Mouse (Mus musculus) limb, embryonic 15.5 days (tissue): ENCODE measurements around the gene Fbxl17. TPM values are rescaled to one million over a fixed set of nuclear protein-coding genes. Genes with fewer than 3 reads are reported as not detected.

Experiments used
- ATAC-seq: fragments of 200-750 bp; cut with Nextera tagmentation; 2 replicates; pipeline ENCODE4 v1.8.0; 2017; ENCODE audit warnings: low read depth, moderate TSS enrichment; ENCODE audit not compliant: insufficient number of reproducible peaks, low FRiP score, low TSS enrichment
- H3K27ac ChIP-seq: fragments of 300-500 bp; sonication (generic); 2 replicates; pipeline ENCODE4 v1.5.1; 2015; ENCODE audit warnings: moderate library complexity, mild to moderate bottlenecking, inconsistent platforms
- H3K27me3 ChIP-seq: fragments of 300-500 bp; sonication (generic); 2 replicates; pipeline ENCODE4 v1.6.1; 2015; ENCODE audit warnings: inconsistent platforms
- H3K36me3 ChIP-seq: fragments of 300-500 bp; sonication (generic); 2 replicates; pipeline ENCODE4 v1.6.1; 2015; ENCODE audit warnings: inconsistent platforms
- H3K4me1 ChIP-seq: fragments of 300-500 bp; sonication (generic); 2 replicates; pipeline ENCODE4 v1.6.1; 2015; ENCODE audit warnings: inconsistent platforms
- H3K4me2 ChIP-seq: fragments of 300-500 bp; sonication (generic); 2 replicates; pipeline ENCODE4 v1.6.1; 2015; ENCODE audit warnings: mild to moderate bottlenecking, inconsistent platforms
- H3K4me3 ChIP-seq: fragments of 300-500 bp; sonication (generic); 2 replicates; pipeline ENCODE4 v1.5.1; 2015; ENCODE audit warnings: mild to moderate bottlenecking, inconsistent platforms
- H3K9ac ChIP-seq: fragments of 300-500 bp; sonication (generic); 2 replicates; pipeline ENCODE4 v1.6.1; 2015; ENCODE audit warnings: inconsistent platforms
- H3K9me3 ChIP-seq: fragments of 300-500 bp; sonication (generic); 2 replicates; pipeline ENCODE4 v1.6.1; 2016; ENCODE audit warnings: inconsistent platforms
- WGBS: fragments of 180-500 bp; shearing (Covaris S2); methylation state at CpG from one replicate; pipeline ENCODE4 v1.1.7; 2015; 5-methylcytosine and 5-hydroxymethylcytosine counted together
- polyA plus RNA-seq: library from polyadenylated mRNA; unstranded; fragments of >200 nt; fragmentation: Nextera tagmentation; extraction: Ambion mirVana; gene quantifications from 2 replicates; pipeline ENCODE4 v1.2.1, GENCODE M21; 2015

The Fbxl17 gene
- polyA plus RNA-seq, result 6.4 and 7.8 TPM in 2 replicates

DNA sequence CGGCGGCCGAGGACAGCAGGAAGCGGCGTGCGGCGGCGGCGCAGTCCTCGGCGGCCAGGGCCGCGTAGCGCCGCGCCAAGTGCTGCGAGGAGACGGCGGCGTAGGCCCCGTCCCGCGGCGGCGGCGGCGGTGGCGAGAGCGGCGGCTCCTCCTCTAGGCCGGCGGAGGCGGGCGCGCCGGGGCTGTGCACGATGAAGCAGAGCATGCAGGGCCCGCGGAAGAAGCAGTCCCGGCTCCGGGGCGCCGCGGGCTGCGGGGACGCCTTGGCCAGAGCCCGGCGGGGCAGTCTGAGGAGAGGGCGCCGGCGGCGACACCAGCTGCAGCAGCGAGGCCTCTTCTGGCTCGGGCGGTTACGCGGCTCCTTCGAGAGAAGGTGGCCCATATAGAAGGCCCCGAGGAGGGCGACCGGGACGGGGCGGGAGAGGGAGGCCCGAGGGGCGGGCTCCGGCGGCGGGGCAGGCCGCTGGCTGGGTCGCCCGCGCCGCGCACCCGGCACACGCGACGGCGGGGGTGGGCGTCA lies at the start of gene Fbxl17:
Fbxl17 (minus strand) TSS at position 382 of the 520 bp plus-strand sequence.
- no peaks in the 10 kb centered on the region for H3K36me3 ChIP-seq
- H3K4me1 ChIP-seq, result peaks cover 28% of the 10 kb centered on the region
- H3K9me3 ChIP-seq, result no peaks in the 10 kb centered on the region
- peak within 1 kb of the TSS; percentile 92 for H3K4me3 ChIP-seq
- H3K27ac ChIP-seq, result peak within 1 kb of the TSS; percentile 98
- peak within 1 kb of the TSS; percentile 99 for H3K9ac ChIP-seq
- peak; percentile 41 for ATAC-seq
- H3K4me2 ChIP-seq, result peak within 1 kb of the TSS; percentile 64
- H3K27me3 ChIP-seq, result no peaks in the 10 kb centered on the region
- under 1% methylated on average over 65 of the region's 80 CpGs for WGBS

DNA sequence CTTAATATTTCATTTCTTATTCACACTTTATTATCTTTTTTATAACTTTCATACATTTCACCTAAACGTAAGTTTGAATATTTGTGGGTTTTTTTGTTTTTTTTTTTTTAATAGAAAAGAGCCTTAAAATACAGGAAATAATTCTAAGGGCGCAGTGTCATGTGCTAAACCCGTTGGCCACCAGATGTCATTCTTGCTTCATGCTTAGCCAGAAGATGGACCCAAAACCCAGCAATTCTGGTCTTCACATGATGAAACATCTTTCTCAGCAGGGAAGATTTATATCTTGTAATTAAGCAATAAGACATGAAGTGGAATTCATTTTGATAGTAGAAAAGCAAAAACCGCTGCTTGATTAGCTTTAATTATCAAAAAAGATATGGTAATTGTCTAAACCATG lies 47.6 kb upstream of the Fbxl17 start:
- Histone ChIP-seq H3K27me3 (no peaks in the 10 kb centered on the region), H3K4me1 (no peaks in the 10 kb centered on the region), H3K4me3 (no peak overlapping the region), H3K4me2 (no peak overlapping the region), H3K27ac (no peak overlapping the region), H3K9ac (no peak overlapping the region), H3K9me3 (no peaks in the 10 kb centered on the region), H3K36me3 (no peaks in the 10 kb centered on the region)
- no peak for ATAC-seq
- WGBS, result 83% methylated on average over 4 of the region's 4 CpGs

DNA sequence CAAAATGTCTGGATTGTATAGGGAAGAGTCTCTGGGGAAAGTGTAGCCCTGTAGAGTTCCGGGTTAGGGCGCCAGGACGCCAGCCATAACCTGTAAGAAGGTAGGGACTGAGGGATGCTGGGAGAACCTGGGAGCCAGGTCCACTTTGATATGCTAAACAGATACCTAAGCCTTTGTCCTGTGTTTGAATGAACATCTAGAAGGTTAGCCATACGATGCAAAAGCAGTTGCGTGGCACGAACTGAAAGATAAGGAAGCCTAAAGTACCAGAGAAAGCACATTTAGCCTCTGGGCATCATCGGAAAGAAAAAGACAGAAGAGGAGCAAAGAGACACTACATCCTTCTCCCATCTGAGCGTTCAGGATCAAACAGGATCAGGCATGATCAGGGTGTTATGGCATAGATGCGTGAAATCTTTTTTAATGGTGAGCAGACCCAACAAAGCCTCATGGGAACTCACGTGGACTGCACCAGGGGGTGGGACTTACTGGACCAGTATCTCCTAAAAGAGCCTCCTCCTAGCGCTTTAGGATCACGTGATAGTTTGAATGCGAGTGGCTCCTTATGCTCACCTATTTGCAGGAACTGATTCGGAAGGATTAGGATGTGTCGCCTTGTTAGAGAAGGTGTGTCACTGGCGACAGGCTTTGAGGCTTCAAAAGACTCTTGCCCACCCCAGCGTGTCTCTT lies 34.9 kb upstream of the Fbxl17 start:
- Histone ChIP-seq H3K36me3 (no peaks in the 10 kb centered on the region), H3K4me1 (no peaks in the 10 kb centered on the region), H3K9ac (no peak overlapping the region), H3K27me3 (no peaks in the 10 kb centered on the region), H3K4me2 (no peak overlapping the region), H3K4me3 (no peak overlapping the region), H3K9me3 (no peaks in the 10 kb centered on the region), H3K27ac (no peak overlapping the region)
- 88% methylated on average over 17 of the region's 17 CpGs for WGBS
- no peak for ATAC-seq

DNA sequence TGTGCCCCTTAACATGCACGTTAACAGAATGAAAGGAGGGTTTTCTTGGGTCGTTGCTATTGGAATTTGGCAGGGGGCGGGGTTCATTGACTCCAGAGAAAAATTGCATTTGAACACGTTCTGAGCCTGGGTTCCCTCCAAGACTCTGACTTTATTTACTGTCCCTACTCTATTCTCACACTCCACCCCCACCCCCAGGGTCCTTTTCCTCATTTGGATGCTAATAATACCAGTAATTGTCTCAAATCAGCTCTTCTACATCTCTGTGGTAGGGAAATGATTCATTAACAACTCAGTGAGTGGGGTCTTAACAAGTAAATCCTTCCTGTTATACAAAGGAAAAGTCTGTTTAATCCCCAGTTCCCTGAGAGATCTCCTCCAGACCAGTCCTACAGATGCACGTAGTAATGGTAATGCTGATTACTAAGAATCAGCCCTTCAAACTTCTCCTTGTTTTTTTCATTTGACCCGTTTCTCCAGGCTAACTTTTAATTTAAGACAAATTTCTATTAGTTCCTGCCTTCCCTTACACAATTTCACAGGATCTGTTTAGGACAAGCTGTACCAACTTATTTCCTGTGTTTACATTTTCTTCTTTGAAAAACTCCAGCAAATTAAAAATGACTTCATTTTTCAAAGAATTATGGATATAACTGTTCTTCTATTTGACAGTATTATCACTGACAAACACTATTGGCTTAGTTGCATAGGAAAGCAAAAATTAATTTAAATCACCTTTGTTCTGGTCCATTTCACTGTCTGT lies 33.4 kb upstream of the Fbxl17 start:
- no peak overlapping the region for H3K4me2 ChIP-seq
- 24% methylated on average over 6 of the region's 6 CpGs for WGBS
- H3K27ac ChIP-seq, result no peak overlapping the region
- H3K9ac ChIP-seq, result no peak overlapping the region
- H3K9me3 ChIP-seq, result no peaks in the 10 kb centered on the region
- H3K4me1 ChIP-seq, result no peaks in the 10 kb centered on the region
- H3K36me3 ChIP-seq, result no peaks in the 10 kb centered on the region
- no peak for ATAC-seq
- no peak overlapping the region for H3K4me3 ChIP-seq
- no peaks in the 10 kb centered on the region for H3K27me3 ChIP-seq

DNA sequence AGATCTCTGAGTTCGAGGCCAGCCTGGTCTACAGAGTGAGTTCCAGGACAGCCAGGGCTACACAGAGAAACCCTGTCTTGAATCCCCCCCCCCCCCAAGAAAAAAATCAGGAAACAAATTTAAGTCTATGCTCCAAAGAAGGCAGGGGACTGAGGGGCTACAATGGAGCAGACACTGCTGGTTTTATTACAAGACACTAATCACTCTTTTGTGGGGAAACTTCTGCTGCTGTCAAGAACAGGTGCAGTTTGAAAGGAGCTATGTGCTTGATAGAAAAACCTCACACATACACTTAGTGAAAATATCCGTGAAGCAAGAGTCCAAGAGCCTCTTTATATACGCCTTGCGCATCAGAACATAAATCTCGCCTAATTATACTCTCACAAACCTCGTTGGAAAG lies 29.7 kb upstream of the Fbxl17 start:
- no peaks in the 10 kb centered on the region for H3K4me1 ChIP-seq
- H3K9ac ChIP-seq, result no peak overlapping the region
- H3K36me3 ChIP-seq, result no peaks in the 10 kb centered on the region
- no peaks in the 10 kb centered on the region for H3K9me3 ChIP-seq
- H3K4me2 ChIP-seq, result no peak overlapping the region
- no peaks in the 10 kb centered on the region for H3K27me3 ChIP-seq
- H3K4me3 ChIP-seq, result no peak overlapping the region
- WGBS, result 72% methylated on average over 6 of the region's 6 CpGs
- ATAC-seq, result no peak
- no peak overlapping the region for H3K27ac ChIP-seq

DNA sequence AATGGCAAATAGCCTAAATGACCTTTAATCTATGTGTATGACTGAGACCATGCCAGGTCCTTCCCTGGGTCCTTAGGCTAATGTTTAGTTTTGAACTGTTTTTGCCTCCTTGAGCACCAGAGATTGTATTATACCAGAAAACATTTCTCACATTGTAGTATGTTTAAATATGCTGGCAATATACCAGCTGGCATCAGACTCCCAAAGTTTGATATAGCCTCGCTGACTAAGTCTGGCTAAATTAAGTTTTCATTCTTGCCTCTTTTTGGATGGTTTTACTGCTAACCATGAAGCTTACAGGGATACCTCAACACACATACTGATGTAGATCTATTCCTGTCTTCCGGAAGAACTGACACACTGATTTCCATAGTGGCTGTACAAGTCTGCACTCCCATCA lies 20.9 kb upstream of the Fbxl17 start:
- Histone ChIP-seq H3K4me3 (no peak overlapping the region), H3K9me3 (no peaks in the 10 kb centered on the region), H3K9ac (no peak overlapping the region), H3K4me1 (no peaks in the 10 kb centered on the region), H3K4me2 (no peak overlapping the region), H3K27me3 (no peaks in the 10 kb centered on the region), H3K36me3 (no peaks in the 10 kb centered on the region), H3K27ac (no peak overlapping the region)
- ATAC-seq, result no peak
- WGBS, result 77% methylated on average over 2 of the region's 2 CpGs

DNA sequence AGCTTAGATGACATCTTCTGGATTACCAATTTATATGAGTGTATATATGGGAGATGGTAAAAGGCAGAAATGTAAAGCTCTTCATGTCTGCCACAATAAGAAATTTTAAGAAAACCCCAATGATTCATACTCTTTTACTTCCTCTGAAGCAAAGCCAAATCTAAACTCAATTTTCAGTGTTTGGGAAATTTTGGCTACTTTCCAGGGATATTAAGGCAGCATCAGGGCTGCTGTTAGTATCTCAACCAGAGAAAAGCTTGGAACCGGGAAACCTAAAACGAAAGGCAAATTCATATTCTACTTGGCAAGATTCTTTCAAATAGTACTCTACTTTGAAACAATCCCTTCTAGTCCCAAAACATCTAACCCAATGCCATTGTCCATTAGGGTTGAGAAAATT lies 10.6 kb upstream of the Fbxl17 start:
- no peaks in the 10 kb centered on the region for H3K4me1 ChIP-seq
- no peak for ATAC-seq
- no peaks in the 10 kb centered on the region for H3K9me3 ChIP-seq
- no peak overlapping the region for H3K9ac ChIP-seq
- 78% methylated on average over 2 of the region's 2 CpGs for WGBS
- no peaks in the 10 kb centered on the region for H3K27me3 ChIP-seq
- no peaks in the 10 kb centered on the region for H3K36me3 ChIP-seq
- H3K4me3 ChIP-seq, result no peak overlapping the region
- H3K27ac ChIP-seq, result no peak overlapping the region
- H3K4me2 ChIP-seq, result no peak overlapping the region

DNA sequence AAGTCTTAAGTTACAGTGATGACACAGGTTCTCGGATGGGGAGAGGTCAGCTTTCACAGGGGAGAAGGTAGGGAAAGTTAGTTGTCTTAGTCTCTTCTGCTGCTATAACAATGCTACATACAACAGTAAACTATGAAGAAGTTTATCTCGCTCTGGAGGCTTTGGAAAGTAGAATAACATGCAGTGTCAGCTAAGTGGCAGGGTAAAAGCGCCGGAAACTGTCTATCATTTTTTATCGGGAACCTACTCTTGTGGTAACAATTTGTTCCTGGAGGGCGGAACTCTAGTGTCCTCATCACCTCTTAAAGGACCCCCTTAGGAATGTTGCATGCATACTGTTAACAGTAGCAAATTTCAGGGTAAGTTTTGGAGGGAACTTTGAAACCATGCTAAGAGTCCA lies 1.3 kb upstream of the Fbxl17 start:
- H3K9me3 ChIP-seq, result no peaks in the 10 kb centered on the region
- no peak overlapping the region for H3K4me2 ChIP-seq
- H3K27me3 ChIP-seq, result no peaks in the 10 kb centered on the region
- no peak overlapping the region for H3K9ac ChIP-seq
- peak overlapping the region; percentile 98; the same call in 1 of the 2 replicates for H3K27ac ChIP-seq
- 88% methylated on average over 6 of the region's 6 CpGs for WGBS
- ATAC-seq, result no peak
- H3K36me3 ChIP-seq, result no peaks in the 10 kb centered on the region
- peaks cover 25% of the 10 kb centered on the region for H3K4me1 ChIP-seq
- peak overlapping the region; percentile 92 for H3K4me3 ChIP-seq

DNA sequence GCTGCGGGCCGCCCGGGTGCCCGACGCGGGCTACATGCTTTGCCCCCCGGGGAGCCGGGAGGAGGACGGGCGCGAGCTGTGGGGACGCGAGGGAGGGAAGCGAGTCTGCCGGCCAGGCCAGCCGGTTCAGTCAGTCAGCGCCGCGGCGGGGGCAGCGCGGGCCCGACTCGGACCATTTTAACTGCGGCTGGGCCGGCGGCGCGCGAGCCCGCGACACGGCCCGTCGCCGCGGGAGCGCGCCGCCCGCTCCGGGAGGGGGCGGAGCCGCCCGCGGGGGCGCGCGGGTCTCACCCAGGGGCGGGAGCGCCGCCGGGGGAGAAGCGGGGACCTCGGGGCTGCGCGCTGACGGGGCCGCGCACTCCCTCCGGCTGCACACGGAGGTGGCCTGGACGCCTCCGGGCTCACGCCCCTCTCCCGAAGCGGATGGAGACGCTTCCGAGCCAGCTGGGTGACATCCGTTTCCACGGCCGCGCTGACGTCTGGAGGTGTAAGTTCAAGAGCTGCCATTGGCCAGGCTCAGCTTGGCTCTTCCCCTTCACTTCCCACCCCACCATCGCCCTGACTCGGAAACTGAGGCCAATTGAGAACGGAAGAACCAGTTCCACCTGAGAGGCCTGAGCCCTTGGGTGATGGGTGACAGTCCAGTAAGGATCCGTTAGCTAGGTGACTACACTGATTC lies 478 bp upstream of the Fbxl17 start:
- Histone ChIP-seq H3K27me3 (no peaks in the 10 kb centered on the region), H3K4me1 (peaks cover 28% of the 10 kb centered on the region), H3K4me2 (peak overlapping the region; percentile 64), H3K9me3 (no peaks in the 10 kb centered on the region), H3K36me3 (no peaks in the 10 kb centered on the region), H3K9ac (peak overlapping the region; percentile 99), H3K27ac (peak overlapping the region; percentile 98), H3K4me3 (peak overlapping the region; percentile 92)
- under 1% methylated on average over 67 of the region's 78 CpGs for WGBS
- peak; percentile 70 for ATAC-seq

DNA sequence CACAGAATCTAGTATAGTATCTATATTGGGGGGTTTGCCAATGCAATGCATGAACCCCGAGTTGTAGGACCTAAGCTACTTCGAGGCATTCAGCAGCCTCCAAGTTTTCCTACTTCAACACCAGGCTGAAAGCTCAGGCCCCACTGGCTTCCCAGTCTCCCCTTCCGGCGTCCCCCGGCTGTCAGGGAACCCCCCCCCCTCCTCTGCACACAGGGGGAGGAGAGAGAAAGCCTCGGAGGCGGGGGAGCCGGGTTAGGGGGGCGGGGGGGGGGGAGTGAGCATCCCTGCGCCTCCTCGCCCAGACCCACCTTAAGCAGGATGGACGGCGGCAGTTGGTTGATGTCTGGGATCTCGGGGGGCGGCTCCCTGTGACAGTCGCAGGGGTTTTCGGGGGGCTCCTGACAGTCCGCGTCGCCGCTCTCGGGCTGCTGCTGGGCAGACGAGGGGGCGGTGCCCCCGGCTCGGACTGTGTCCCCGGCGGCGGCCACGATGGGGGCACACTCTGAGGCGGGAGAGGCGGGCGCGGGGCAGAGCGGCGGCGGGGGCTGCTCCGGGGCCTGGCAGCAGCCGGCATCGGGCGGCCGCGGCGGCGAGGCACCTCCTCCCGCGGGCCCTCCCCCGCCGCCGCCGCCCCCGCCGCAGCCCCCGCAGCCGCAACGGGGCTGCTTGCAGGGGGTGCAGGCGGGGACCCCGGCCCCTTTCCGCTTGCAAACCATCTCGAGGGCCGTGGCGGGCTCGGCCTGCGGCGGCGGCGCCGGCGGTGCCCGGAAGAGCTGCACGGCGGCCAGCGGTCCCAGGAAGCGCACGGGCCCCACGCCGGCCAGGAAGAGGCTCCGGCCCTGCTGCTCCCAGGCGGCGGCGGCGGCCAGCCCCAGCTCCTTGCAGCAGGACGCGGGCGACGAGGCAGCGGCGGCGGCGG lies 841 bp downstream of the Fbxl17 start:
- Histone ChIP-seq H3K4me1 (peaks cover 33% of the 10 kb centered on the region), H3K36me3 (no peaks in the 10 kb centered on the region), H3K27ac (peak overlapping the region; percentile 98), H3K4me2 (peak overlapping the region; percentile 64), H3K27me3 (no peaks in the 10 kb centered on the region), H3K9ac (peak overlapping the region; percentile 99), H3K9me3 (no peaks in the 10 kb centered on the region), H3K4me3 (peak overlapping the region; percentile 92)
- ATAC-seq, result peak; percentile 68
- under 1% methylated on average over 70 of the region's 90 CpGs for WGBS

DNA sequence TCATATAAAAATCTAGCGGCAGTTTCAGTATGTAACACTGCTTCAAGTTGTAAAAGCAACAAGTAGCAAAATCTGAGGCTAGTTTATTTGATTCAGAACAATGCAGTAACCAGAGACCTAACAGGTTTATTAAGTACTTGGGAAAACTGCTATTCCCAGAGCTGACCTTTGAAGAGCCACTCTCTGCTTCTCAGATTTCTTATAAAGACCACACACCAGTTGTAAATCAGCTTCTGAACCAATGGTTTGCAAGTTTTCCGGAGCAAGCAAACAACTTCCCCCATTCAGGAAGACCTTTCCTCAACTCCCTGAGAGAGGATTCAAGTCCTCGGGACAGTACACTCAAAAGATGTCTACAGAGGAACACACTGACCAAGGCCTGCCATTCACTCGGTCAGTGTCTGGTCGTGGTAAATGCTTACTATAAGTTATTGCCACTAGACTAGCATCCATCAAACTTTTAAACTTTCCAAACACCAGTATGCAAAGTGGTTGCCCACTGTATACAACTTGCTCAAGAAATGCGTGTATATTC lies 1.6 kb downstream of the Fbxl17 start:
- no peak for ATAC-seq
- peak overlapping the region; percentile 99; the same call in 1 of the 2 replicates for H3K9ac ChIP-seq
- H3K4me1 ChIP-seq, result peaks cover 38% of the 10 kb centered on the region

More for the DNA sequence above, 1.6 kb downstream of the Fbxl17 start:
- peak overlapping the region; percentile 92 for H3K4me3 ChIP-seq
- no peaks in the 10 kb centered on the region for H3K36me3 ChIP-seq
- H3K27me3 ChIP-seq, result no peaks in the 10 kb centered on the region
- peak overlapping the region; percentile 98 for H3K27ac ChIP-seq
- peak overlapping the region; percentile 64 for H3K4me2 ChIP-seq
- WGBS, result 8% methylated on average over 6 of the region's 6 CpGs
- H3K9me3 ChIP-seq, result no peaks in the 10 kb centered on the region
